Mouse (Mus musculus) lung, embryonic 15.5 days (tissue): ENCODE measurements around the gene Lrrc23. TPM values are rescaled to one million over a fixed set of nuclear protein-coding genes. Genes with fewer than 3 reads are reported as not detected.
A peak's percentile ranks its signal among the peaks of the same experiment; 100 is the strongest.

ENCODE experiments used
- ATAC-seq: fragments of 200-750 bp; cut with Nextera tagmentation; 2 replicates; pipeline ENCODE4 v1.8.0; 2017; ENCODE audit warnings: moderate number of reproducible peaks, borderline replicate concordance; ENCODE audit not compliant: low FRiP score, low TSS enrichment; ENCODE audit errors: extremely low read depth
- H3K27ac ChIP-seq: fragments of 300-500 bp; sonication (generic); 2 replicates; pipeline ENCODE4 v1.5.1; 2015; ENCODE audit warnings: moderate library complexity, mild to moderate bottlenecking, inconsistent platforms
- H3K27me3 ChIP-seq: fragments of 300-500 bp; sonication (generic); 2 replicates; pipeline ENCODE4 v1.6.1; 2015; ENCODE audit warnings: inconsistent platforms
- H3K36me3 ChIP-seq: fragments of 300-500 bp; sonication (generic); 2 replicates; pipeline ENCODE4 v1.6.1; 2015; ENCODE audit warnings: inconsistent platforms
- H3K4me1 ChIP-seq: fragments of 300-500 bp; sonication (generic); 2 replicates; pipeline ENCODE4 v1.6.1; 2015; ENCODE audit warnings: inconsistent platforms
- H3K4me2 ChIP-seq: fragments of 300-500 bp; sonication (generic); 2 replicates; pipeline ENCODE4 v1.6.1; 2015; ENCODE audit warnings: inconsistent platforms, mild to moderate bottlenecking, moderate library complexity
- H3K4me3 ChIP-seq: fragments of 300-500 bp; sonication (generic); 2 replicates; pipeline ENCODE4 v1.5.1; 2015; ENCODE audit warnings: mild to moderate bottlenecking, inconsistent platforms
- H3K9ac ChIP-seq: fragments of 300-500 bp; sonication (generic); 2 replicates; pipeline ENCODE4 v1.6.1; 2015; ENCODE audit warnings: inconsistent platforms
- H3K9me3 ChIP-seq: fragments of 300-500 bp; sonication (generic); 2 replicates; pipeline ENCODE4 v1.6.1; 2016; ENCODE audit warnings: inconsistent platforms
- WGBS: fragments of 180-500 bp; shearing (Covaris S2); methylation state at CpG from one replicate; pipeline ENCODE4 v1.1.7; 2015; 5-methylcytosine and 5-hydroxymethylcytosine counted together
- polyA plus RNA-seq: library from polyadenylated mRNA; unstranded; fragments of >200 nt; fragmentation: Nextera tagmentation; extraction: Ambion mirVana; gene quantifications from 2 replicates; pipeline ENCODE4 v1.2.1, GENCODE M21; 2015

The Lrrc23 gene
- polyA plus RNA-seq, 1 experiment from 2014 or later: 11.7 TPM

- H3K4me2 ChIP-seq: no peak overlapping the region
- ATAC-seq: no peak
- 79% methylated on average over 11 of the region's 11 CpGs for WGBS
- no peaks in the 10 kb centered on the region for H3K27me3 ChIP-seq
- H3K9ac ChIP-seq: no peak overlapping the region
- H3K9me3 ChIP-seq: no peaks in the 10 kb centered on the region
- no peak overlapping the region for H3K4me3 ChIP-seq
- peaks cover 40% of the 10 kb centered on the region for H3K4me1 ChIP-seq
- no peak overlapping the region for H3K27ac ChIP-seq
- H3K36me3 ChIP-seq: no peaks in the 10 kb centered on the region
Measured at GRCm38 (mm10) chr6:124737040-124737439, 42.5 kb downstream of the Lrrc23 start.

- 83% methylated on average over 3 of the region's 3 CpGs for WGBS
- H3K27ac ChIP-seq: no peak overlapping the region
- no peaks in the 10 kb centered on the region for H3K36me3 ChIP-seq
- no peak overlapping the region for H3K4me3 ChIP-seq
- no peak overlapping the region for H3K9ac ChIP-seq
- H3K27me3 ChIP-seq: no peaks in the 10 kb centered on the region
- H3K4me2 ChIP-seq: no peak overlapping the region
- ATAC-seq: no peak
- peaks cover 26% of the 10 kb centered on the region for H3K4me1 ChIP-seq
- no peaks in the 10 kb centered on the region for H3K9me3 ChIP-seq
Measured at GRCm38 (mm10) chr6:124734417-124734816, 45.1 kb downstream of the Lrrc23 start.

DNA sequence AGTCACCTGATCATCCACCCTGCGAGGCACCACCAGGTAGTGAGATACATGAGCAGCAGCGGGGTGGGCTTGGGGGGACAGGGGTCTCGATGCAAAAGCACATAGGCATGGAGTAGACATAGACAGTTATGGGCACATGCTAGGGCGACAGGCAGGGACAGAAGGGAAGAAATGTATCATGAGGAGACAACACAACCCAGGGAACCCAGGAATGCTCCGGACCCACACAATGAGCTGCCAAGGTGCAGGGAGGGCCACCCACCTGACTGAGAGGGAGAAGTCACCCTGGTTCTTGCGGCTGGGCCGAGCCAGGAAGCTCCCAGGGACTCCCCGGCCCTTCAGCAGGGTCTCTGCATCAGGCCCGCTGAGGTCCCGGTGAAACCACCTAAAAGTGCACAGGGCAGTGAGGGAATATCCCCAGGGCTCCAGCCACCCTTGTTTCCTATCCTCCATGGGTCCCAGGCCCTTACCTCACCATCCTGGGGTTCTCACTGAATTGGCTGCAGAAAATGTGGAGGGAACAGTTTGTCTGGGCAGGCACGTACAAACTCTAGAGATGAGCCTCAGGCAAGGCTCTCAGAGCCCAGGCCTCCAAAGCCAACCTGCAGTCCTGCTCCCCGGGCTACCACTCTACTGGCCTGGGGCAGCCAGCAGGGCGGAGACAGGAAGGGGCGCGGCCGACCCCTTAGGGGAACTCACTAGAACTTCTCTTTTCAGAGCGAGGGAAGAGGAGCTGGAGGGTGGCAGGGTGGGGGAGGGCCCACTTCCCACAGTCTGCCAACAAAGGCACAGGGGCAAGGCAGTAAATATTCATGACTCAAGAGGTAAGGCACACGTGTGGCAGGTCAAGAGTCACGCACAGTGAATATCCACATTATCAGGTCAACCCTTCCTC, 46.8 kb downstream of the Lrrc23 start:
- Histone ChIP-seq H3K9me3 (no peaks in the 10 kb centered on the region), H3K4me3 (peak overlapping the region; percentile 14), H3K36me3 (no peaks in the 10 kb centered on the region), H3K27ac (peak overlapping the region; percentile 36; the same call in 1 of the 2 replicates), H3K27me3 (no peaks in the 10 kb centered on the region), H3K4me2 (peak overlapping the region; percentile 28), H3K4me1 (peaks cover 11% of the 10 kb centered on the region), H3K9ac (peak overlapping the region; percentile 14; the same call in 1 of the 2 replicates)
- WGBS: 52% methylated on average over 19 of the region's 19 CpGs
- peak; percentile 47; the same call in 1 of the 2 replicates for ATAC-seq

DNA sequence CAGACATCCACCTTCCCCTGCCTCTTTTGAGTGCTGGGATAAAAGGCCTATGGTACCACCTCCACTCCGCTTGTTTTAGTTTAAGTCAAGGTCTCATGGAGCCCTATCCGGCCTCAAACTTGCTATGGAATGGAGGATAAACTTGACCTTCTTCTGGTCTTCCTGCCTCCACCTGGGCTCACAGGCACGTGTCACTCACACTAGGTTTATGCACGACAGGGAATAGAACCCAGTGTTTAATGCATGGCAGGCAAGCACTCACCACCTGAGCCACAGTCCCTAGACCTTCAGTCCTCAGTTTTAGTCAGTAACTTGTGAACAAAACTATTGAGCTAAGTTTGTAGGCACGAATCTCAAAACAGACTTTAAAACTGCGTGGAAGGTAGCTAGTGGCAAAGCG, 48.5 kb downstream of the Lrrc23 start:
- Histone ChIP-seq H3K27me3 (no peaks in the 10 kb centered on the region), H3K36me3 (no peaks in the 10 kb centered on the region), H3K4me2 (no peak overlapping the region), H3K4me3 (no peak overlapping the region), H3K9ac (no peak overlapping the region), H3K4me1 (peaks cover 10% of the 10 kb centered on the region), H3K27ac (no peak overlapping the region), H3K9me3 (no peaks in the 10 kb centered on the region)
- whole genome bisulfite sequencing: 78% methylated on average over 7 of the region's 7 CpGs
- no peak for ATAC-seq

- H3K9ac ChIP-seq: no peak overlapping the region
- H3K4me1 ChIP-seq: peaks cover 10% of the 10 kb centered on the region
- no peaks in the 10 kb centered on the region for H3K27me3 ChIP-seq
- H3K4me2 ChIP-seq: no peak overlapping the region
- H3K27ac ChIP-seq: no peak overlapping the region
- no peak overlapping the region for H3K4me3 ChIP-seq
- H3K9me3 ChIP-seq: no peaks in the 10 kb centered on the region
- 73% methylated on average over 8 of the region's 8 CpGs for WGBS
- no peaks in the 10 kb centered on the region for H3K36me3 ChIP-seq
- no peak for ATAC-seq
Measured at GRCm38 (mm10) chr6:124729850-124730705, 49.4 kb downstream of the Lrrc23 start.

DNA sequence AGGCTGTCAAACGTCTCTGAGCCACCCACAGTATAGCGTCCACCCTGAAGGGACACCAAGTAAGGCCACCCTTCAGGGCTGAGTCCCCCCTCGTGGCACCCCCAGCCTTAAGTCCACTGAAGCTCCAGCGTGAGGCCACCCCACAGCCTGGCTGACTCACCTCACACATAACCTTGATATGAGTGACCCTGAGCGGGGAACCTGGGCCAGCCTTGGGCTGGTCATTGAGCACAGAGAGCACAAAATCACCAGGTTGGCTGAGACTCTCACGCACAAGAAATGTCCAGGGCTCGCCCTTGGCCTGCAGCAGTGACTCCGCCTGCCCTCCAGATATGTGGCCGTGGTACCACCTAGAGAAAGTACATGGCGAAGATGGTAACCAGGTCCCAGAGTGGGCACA, 50.9 kb downstream of the Lrrc23 start:
- Histone ChIP-seq H3K27ac (no peak overlapping the region), H3K36me3 (no peaks in the 10 kb centered on the region), H3K9me3 (no peaks in the 10 kb centered on the region), H3K4me2 (no peak overlapping the region), H3K4me3 (no peak overlapping the region), H3K9ac (no peak overlapping the region), H3K27me3 (no peaks in the 10 kb centered on the region), H3K4me1 (peaks cover 10% of the 10 kb centered on the region)
- no peak for ATAC-seq
- 86% methylated on average over 10 of the region's 10 CpGs for WGBS

GRCm38 (mm10) chr6:124724472-124724871, 55.1 kb downstream of the Lrrc23 start:
- no peak overlapping the region for H3K27ac ChIP-seq
- no peaks in the 10 kb centered on the region for H3K36me3 ChIP-seq
- no peaks in the 10 kb centered on the region for H3K9me3 ChIP-seq
- H3K4me1 ChIP-seq: no peaks in the 10 kb centered on the region; the same call in 1 of the 2 replicates
- H3K4me3 ChIP-seq: no peak overlapping the region
- WGBS: 85% methylated on average over 10 of the region's 10 CpGs
- no peak overlapping the region for H3K4me2 ChIP-seq
- H3K9ac ChIP-seq: no peak overlapping the region
- no peaks in the 10 kb centered on the region for H3K27me3 ChIP-seq
- no peak for ATAC-seq

DNA sequence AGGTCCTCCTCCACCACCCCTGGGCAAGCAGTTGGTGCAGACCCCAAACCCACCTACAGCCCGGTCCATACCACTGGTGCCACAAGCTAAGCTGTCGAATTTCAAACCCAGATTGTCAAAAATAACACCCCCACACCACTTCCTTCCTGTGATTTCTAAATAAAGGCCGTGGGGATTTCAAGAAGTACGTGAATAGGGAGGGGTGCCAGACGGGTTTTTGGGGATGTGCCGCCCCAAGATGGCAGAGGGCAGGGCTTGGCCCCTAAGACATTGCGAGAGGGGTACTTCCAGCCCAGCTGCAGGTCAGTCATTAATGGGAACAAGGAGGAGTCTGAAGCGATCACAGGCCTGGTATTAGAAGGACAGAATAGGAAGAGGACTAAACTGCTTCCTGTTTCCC, 56.0 kb downstream of the Lrrc23 start:
- no peak for ATAC-seq
- Histone ChIP-seq H3K9ac (no peak overlapping the region), H3K27me3 (no peaks in the 10 kb centered on the region), H3K27ac (no peak overlapping the region), H3K4me3 (no peak overlapping the region), H3K36me3 (no peaks in the 10 kb centered on the region), H3K4me2 (no peak overlapping the region), H3K4me1 (no peaks in the 10 kb centered on the region; the same call in 1 of the 2 replicates), H3K9me3 (no peaks in the 10 kb centered on the region)
- 62% methylated on average over 8 of the region's 8 CpGs for WGBS

DNA sequence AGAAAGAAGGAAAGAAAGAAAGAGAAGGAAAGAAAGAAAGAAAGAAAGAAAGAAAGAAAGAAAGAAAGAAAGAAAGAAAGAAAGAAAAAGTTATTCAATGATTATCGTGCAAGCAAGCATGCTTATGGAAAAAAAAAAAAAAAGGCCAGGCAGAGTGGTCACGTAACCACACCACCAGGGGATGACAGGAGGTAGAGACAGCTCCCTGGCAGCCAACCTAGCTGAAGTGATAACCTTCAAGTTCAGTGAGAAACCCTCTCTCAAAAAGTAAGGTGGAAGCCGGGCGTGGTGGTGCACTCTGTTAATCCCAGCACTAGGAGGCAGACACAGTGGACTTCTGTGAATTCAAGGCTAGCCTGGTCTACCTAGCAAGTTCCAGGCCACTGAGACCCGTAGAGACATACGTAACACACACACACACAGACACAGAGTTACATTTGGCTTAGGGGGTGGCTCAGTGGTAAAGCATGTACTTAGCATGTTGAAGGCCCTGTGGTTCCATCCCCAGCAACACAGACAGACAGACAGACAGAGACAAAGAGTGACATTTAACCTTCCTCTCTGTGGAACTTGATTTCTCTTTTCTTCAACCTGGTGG, 56.6 kb downstream of the Lrrc23 start:
- Histone ChIP-seq H3K4me3 (no peak overlapping the region), H3K9me3 (no peaks in the 10 kb centered on the region), H3K27ac (no peak overlapping the region), H3K9ac (no peak overlapping the region), H3K4me2 (no peak overlapping the region), H3K27me3 (no peaks in the 10 kb centered on the region), H3K36me3 (no peaks in the 10 kb centered on the region), H3K4me1 (no peaks in the 10 kb centered on the region; the same call in 1 of the 2 replicates)
- ATAC-seq: no peak
- 82% methylated on average over 6 of the region's 6 CpGs for WGBS

DNA sequence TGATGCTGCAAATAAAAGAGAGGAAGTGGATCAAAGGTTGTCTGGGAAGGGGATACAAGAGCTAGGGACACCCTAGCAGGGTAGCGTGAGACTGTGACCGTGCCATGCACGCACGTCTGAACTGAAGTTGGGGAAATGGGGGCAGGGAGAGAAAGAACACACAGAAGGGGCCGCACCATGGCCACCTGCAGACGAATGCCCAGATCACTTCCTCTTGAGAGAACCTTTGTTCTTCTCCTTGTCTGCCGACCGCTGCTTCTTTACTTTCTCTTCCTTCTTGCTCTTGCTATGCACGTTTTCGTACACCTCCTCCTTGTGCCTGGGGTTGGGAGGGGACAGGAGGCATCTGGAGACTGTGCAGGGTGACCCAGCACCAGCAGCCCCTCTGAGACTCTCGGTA, 58.6 kb downstream of the Lrrc23 start:
- H3K27ac ChIP-seq: no peak overlapping the region

More for the DNA sequence above, 58.6 kb downstream of the Lrrc23 start:
- 50% methylated on average over 11 of the region's 11 CpGs for WGBS
- Histone ChIP-seq H3K4me2 (peak overlapping the region; percentile 55), H3K4me1 (no peaks in the 10 kb centered on the region; the same call in 1 of the 2 replicates), H3K36me3 (peaks cover 13% of the 10 kb centered on the region), H3K9me3 (no peaks in the 10 kb centered on the region), H3K27me3 (no peaks in the 10 kb centered on the region), H3K4me3 (peak overlapping the region; percentile 44; the same call in 1 of the 2 replicates), H3K9ac (0 out of 2 replicates have a peak overlapping the region, but pooled peaks have one; percentile 22)
- no peak for ATAC-seq
